Mouse (Mus musculus) intestine, postnatal 0 days (tissue): ENCODE data around the gene Tmem117. TPM values are rescaled to one million over a fixed set of nuclear protein-coding genes. Genes with fewer than 3 reads are reported as not detected.

Source experiments
- ATAC-seq: fragments of 200-750 bp; cut with Nextera tagmentation; 2 replicates; pipeline ENCODE4 v1.8.0; 2017; ENCODE audit warnings: mild to moderate bottlenecking, moderate TSS enrichment, moderate library complexity
- H3K27ac ChIP-seq: fragments of 300-500 bp; sonication (generic); 2 replicates; pipeline ENCODE4 v1.5.1; 2014; ENCODE audit warnings: mild to moderate bottlenecking, low read depth, low read length, moderate library complexity
- H3K27me3 ChIP-seq: fragments of 300-500 bp; sonication (generic); replicated peaks from 2 replicates; pipeline ENCODE4 v1.6.1; 2014; ENCODE audit warnings: low read length, mixed read lengths; ENCODE audit not compliant: control insufficient read depth, insufficient read depth
- H3K36me3 ChIP-seq: fragments of 300-500 bp; sonication (generic); 2 replicates; pipeline ENCODE4 v1.6.1; 2014; ENCODE audit warnings: mild to moderate bottlenecking, moderate library complexity; ENCODE audit not compliant: control insufficient read depth, insufficient read depth
- H3K4me1 ChIP-seq: fragments of 300-500 bp; sonication (generic); replicated peaks from 2 replicates; pipeline ENCODE4 v1.6.1; 2014; ENCODE audit warnings: antibody characterized with exemption, low read length, mixed read lengths; ENCODE audit not compliant: control insufficient read depth, insufficient read depth
- H3K4me2 ChIP-seq: fragments of 300-500 bp; sonication (generic); replicated peaks from 2 replicates; pipeline ENCODE4 v1.6.1; 2014; ENCODE audit warnings: low read depth, mild to moderate bottlenecking, moderate library complexity
- H3K4me3 ChIP-seq: fragments of 300-500 bp; sonication (generic); 2 replicates; pipeline ENCODE4 v1.5.1; 2014; ENCODE audit warnings: low read depth, low read length
- H3K9ac ChIP-seq: fragments of 300-500 bp; sonication (generic); 2 replicates; pipeline ENCODE4 v1.6.1; 2014; ENCODE audit warnings: mild to moderate bottlenecking, low read depth, low read length
- H3K9me3 ChIP-seq: fragments of 300-500 bp; sonication (generic); 2 replicates; pipeline ENCODE4 v1.6.1; 2016; ENCODE audit warnings: mixed run types; ENCODE audit not compliant: control insufficient read depth
- CTCF ChIP-seq: sonication (generic); IDR thresholded peaks from 2 replicates; pipeline ENCODE4 v1.5.1; 2016; ENCODE audit warnings: low read depth, mild to moderate bottlenecking, control low read depth, antibody characterized with exemption, moderate library complexity
- WGBS: fragments of 180-500 bp; shearing (Covaris S2); extraction: QIAGEN DNeasy Blood & Tissue Kit; methylation state at CpG from one replicate; pipeline ENCODE4 v1.1.7; 2014; 5-methylcytosine and 5-hydroxymethylcytosine counted together
- polyA plus RNA-seq: library from polyadenylated mRNA; unstranded; fragments of >200 nt; fragmentation: Nextera tagmentation; extraction: Ambion mirVana; gene quantifications from 2 replicates; pipeline ENCODE4 v1.2.1, GENCODE M21; 2015

Gene Tmem117
- polyA plus RNA-seq, 1 experiment from 2014 or later, result 2.7 TPM

- 71% methylated on average over 3 of the region's 3 CpGs for WGBS
- no peak for TF ChIP-seq CTCF
- Histone ChIP-seq H3K4me3 (no peak overlapping the region), H3K27ac (no peak overlapping the region), H3K9me3 (no peaks in the 10 kb centered on the region), H3K4me1 (no peaks in the 10 kb centered on the region), H3K4me2 (no peak overlapping the region), H3K9ac (no peak overlapping the region), H3K27me3 (no peaks in the 10 kb centered on the region), H3K36me3 (no peaks in the 10 kb centered on the region)
- ATAC-seq, result no peak
These were observed 169.2 kb downstream of the Tmem117 start for GRCm38 (mm10) chr15:94798236-94798635.

DNA sequence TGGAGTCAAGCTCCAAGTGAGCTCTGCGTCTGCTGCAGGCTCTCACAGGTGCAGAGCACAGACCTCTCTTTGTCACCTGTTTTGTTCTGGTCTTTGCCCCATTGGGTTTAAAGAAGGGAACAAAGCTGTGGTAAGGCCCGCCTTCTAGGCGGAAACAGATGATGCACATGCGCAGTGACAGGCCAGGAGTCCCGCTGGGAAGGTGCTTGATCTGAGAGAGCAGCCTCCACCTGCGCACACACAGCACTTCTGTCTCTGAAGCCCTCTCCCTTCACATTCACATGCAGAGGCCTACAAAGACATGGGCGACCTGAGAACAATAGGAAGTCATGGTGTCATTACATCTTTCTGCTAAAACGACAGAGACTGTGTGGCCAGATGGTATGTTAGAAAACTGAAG, 172.4 kb downstream of the Tmem117 start:
- H3K27ac ChIP-seq, result no peak overlapping the region
- H3K9me3 ChIP-seq, result no peaks in the 10 kb centered on the region
- H3K36me3 ChIP-seq, result no peaks in the 10 kb centered on the region
- 70% methylated on average over 8 of the region's 8 CpGs for WGBS
- no peaks in the 10 kb centered on the region for H3K27me3 ChIP-seq
- H3K4me3 ChIP-seq, result no peak overlapping the region
- no peak for ATAC-seq
- no peak overlapping the region for H3K4me2 ChIP-seq
- no peaks in the 10 kb centered on the region for H3K4me1 ChIP-seq
- no peak for TF ChIP-seq CTCF
- no peak overlapping the region for H3K9ac ChIP-seq

DNA sequence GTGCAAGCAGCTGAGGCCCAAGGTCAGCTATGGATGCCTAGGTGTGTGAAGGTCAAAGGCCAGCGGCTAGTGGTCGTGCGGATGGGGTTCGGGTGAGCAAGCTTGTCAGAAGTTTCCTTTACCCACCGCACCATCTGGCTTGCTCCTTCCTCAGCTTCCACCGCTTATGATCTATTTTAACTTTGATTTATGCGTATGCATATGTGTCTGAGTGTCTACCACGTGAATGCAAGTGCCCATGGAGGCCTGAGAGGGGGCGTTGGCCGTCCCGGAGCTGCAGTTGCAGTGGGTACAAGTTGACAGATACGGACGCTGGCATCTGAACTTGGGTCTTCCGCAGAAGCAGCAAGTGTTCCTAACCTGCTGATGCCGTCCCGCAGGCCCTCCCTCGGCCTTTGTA, 173.8 kb downstream of the Tmem117 start:
- WGBS, result 85% methylated on average over 17 of the region's 17 CpGs
- H3K4me2 ChIP-seq, result no peak overlapping the region
- no peaks in the 10 kb centered on the region for H3K36me3 ChIP-seq
- no peak for ATAC-seq
- no peaks in the 10 kb centered on the region for H3K4me1 ChIP-seq
- H3K27ac ChIP-seq, result no peak overlapping the region
- H3K4me3 ChIP-seq, result no peak overlapping the region
- no peak for TF ChIP-seq CTCF
- H3K27me3 ChIP-seq, result no peaks in the 10 kb centered on the region
- H3K9ac ChIP-seq, result no peak overlapping the region
- H3K9me3 ChIP-seq, result no peaks in the 10 kb centered on the region

GRCm38 (mm10) chr15:94803624-94804342, 174.8 kb downstream of the Tmem117 start:
- ATAC-seq, result 0 out of 2 replicates have a peak, but pooled peaks have one; percentile 41

GRCm38 (mm10) chr15:94806005-94806404, 177.0 kb downstream of the Tmem117 start:
- H3K4me1 ChIP-seq, result no peaks in the 10 kb centered on the region
- 74% methylated on average over 3 of the region's 3 CpGs for WGBS
- no peaks in the 10 kb centered on the region for H3K27me3 ChIP-seq
- TF ChIP-seq CTCF, result no peak
- H3K9me3 ChIP-seq, result no peaks in the 10 kb centered on the region
- H3K4me2 ChIP-seq, result no peak overlapping the region
- H3K4me3 ChIP-seq, result no peak overlapping the region
- no peaks in the 10 kb centered on the region for H3K36me3 ChIP-seq
- ATAC-seq, result no peak
- H3K27ac ChIP-seq, result no peak overlapping the region
- no peak overlapping the region for H3K9ac ChIP-seq

More at GRCm38 (mm10) chr15:94803624-94804342, 174.8 kb downstream of the Tmem117 start:
- no peaks in the 10 kb centered on the region for H3K4me1 ChIP-seq
- TF ChIP-seq CTCF, result 0 out of 2 replicates have a peak, but pooled peaks have one; percentile 21
- H3K36me3 ChIP-seq, result no peaks in the 10 kb centered on the region
- H3K4me2 ChIP-seq, result no peak overlapping the region
- 31% methylated on average over 17 of the region's 17 CpGs for whole genome bisulfite sequencing
- H3K4me3 ChIP-seq, result no peak overlapping the region
- H3K9me3 ChIP-seq, result no peaks in the 10 kb centered on the region
- H3K27ac ChIP-seq, result no peak overlapping the region
- H3K27me3 ChIP-seq, result no peaks in the 10 kb centered on the region
- no peak overlapping the region for H3K9ac ChIP-seq

GRCm38 (mm10) chr15:94811550-94811949, 182.5 kb downstream of the Tmem117 start:
- Histone ChIP-seq H3K4me1 (no peaks in the 10 kb centered on the region), H3K4me3 (no peak overlapping the region), H3K9me3 (no peaks in the 10 kb centered on the region), H3K27ac (no peak overlapping the region), H3K36me3 (no peaks in the 10 kb centered on the region), H3K9ac (no peak overlapping the region), H3K4me2 (no peak overlapping the region), H3K27me3 (no peaks in the 10 kb centered on the region)
- WGBS, result 70% methylated on average over 5 of the region's 5 CpGs
- TF ChIP-seq CTCF, result no peak
- ATAC-seq, result no peak
